Mouse (Mus musculus) lung, postnatal 0 days (tissue): Measurements from ENCODE around the gene Nfkbie. TPM values are rescaled to one million over a fixed set of nuclear protein-coding genes. Genes with fewer than 3 reads are reported as not detected.

Source experiments
- ATAC-seq: fragments of 200-750 bp; cut with Nextera tagmentation; 2 replicates; pipeline ENCODE4 v1.8.0; 2017; ENCODE audit warnings: moderate library complexity
- DNase-seq: peaks from one replicate; pipeline ENCODE4 v3.0.0-alpha.2; 2016; ENCODE audit warnings: low spot score
- H3K27ac ChIP-seq: fragments of 300-500 bp; sonication (generic); 2 replicates; pipeline ENCODE4 v1.5.1; 2014; ENCODE audit warnings: antibody characterized with exemption, mild to moderate bottlenecking, low read length, mixed read lengths
- H3K27me3 ChIP-seq: fragments of 300-500 bp; sonication (generic); replicated peaks from 2 replicates; pipeline ENCODE4 v1.6.1; 2014; ENCODE audit warnings: low read length, mixed read lengths; ENCODE audit not compliant: insufficient read depth
- H3K36me3 ChIP-seq: fragments of 300-500 bp; sonication (generic); 2 replicates; pipeline ENCODE4 v1.6.1; 2014; ENCODE audit warnings: low read length, mixed read lengths; ENCODE audit not compliant: insufficient read depth
- H3K4me1 ChIP-seq: fragments of 300-500 bp; sonication (generic); 2 replicates; pipeline ENCODE4 v1.6.1; 2014; ENCODE audit warnings: antibody characterized with exemption, low read depth, low read length, mixed read lengths; ENCODE audit not compliant: insufficient read depth
- H3K4me2 ChIP-seq: fragments of 300-500 bp; sonication (generic); replicated peaks from 2 replicates; pipeline ENCODE4 v1.6.1; 2014; ENCODE audit warnings: low read depth, mild to moderate bottlenecking, low read length, moderate library complexity, mixed read lengths
- H3K4me3 ChIP-seq: fragments of 300-500 bp; sonication (generic); 2 replicates; pipeline ENCODE4 v1.5.1; 2014; ENCODE audit warnings: low read depth, low read length
- H3K9ac ChIP-seq: fragments of 300-500 bp; sonication (generic); replicated peaks from 2 replicates; pipeline ENCODE4 v1.6.1; 2014; ENCODE audit warnings: low read depth, mild to moderate bottlenecking
- H3K9me3 ChIP-seq: fragments of 300-500 bp; sonication (generic); 2 replicates; pipeline ENCODE4 v1.6.1; 2016; ENCODE audit warnings: low read length, mixed read lengths
- CTCF ChIP-seq: IDR thresholded peaks from 2 replicates; pipeline ENCODE4 v1.5.1; 2016; ENCODE audit warnings: antibody characterized with exemption, mild to moderate bottlenecking
- EP300 ChIP-seq: IDR thresholded peaks from 2 replicates; pipeline ENCODE4 v1.6.1; 2016; ENCODE audit warnings: antibody characterized with exemption, mild to moderate bottlenecking, control low read depth
- WGBS: fragments of 180-500 bp; shearing (Covaris S2); extraction: QIAGEN DNeasy Blood & Tissue Kit; methylation state at CpG from one replicate; pipeline ENCODE4 v1.1.7; 2014; 5-methylcytosine and 5-hydroxymethylcytosine counted together
- polyA plus RNA-seq: library from polyadenylated mRNA; unstranded; fragments of >200 nt; fragmentation: Nextera tagmentation; extraction: Ambion mirVana; gene quantifications from 2 replicates; pipeline ENCODE4 v1.2.1, GENCODE M21; 2015

Nfkbie gene
- polyA plus RNA-seq, 1 experiment from 2014 or later, result 2.4 TPM

GRCm38 (mm10) chr17:45563655-45564530 is 8.4 kb downstream of the Nfkbie start, which contains the start of gene Slc35b2:
Gene Slc35b2 (plus strand): TSS chr17:45563874.
- Histone ChIP-seq H3K4me2 (peak within 1 kb of the TSS; percentile 99), H3K4me3 (peak within 1 kb of the TSS; percentile 82), H3K4me1 (peaks cover 8% of the 10 kb centered on the region; the same call in 1 of the 2 replicates), H3K36me3 (peaks cover 20% of the 10 kb centered on the region), H3K9ac (peak within 1 kb of the TSS; percentile 86), H3K27me3 (no peaks in the 10 kb centered on the region), H3K9me3 (no peaks in the 10 kb centered on the region), H3K27ac (peak within 1 kb of the TSS; percentile 76)
- peak; percentile 96 for ATAC-seq
- TF ChIP-seq EP300, result no peak
- peak; percentile 95 for TF ChIP-seq CTCF
- DNase-seq, result peak; percentile 97
- WGBS, result under 1% methylated on average over 52 of the region's 61 CpGs

GRCm38 (mm10) chr17:45564531-45565084 is 9.1 kb downstream of the Nfkbie start:
- ATAC-seq (no peak), DNase-seq (no peak)
- no peak overlapping the region for H3K27ac ChIP-seq
- peak overlapping the region; percentile 82 for H3K4me3 ChIP-seq
- WGBS, result 8% methylated on average over 18 of the region's 18 CpGs
- H3K9ac ChIP-seq, result peak overlapping the region; percentile 86
- no peak for TF ChIP-seq EP300
- no peak for TF ChIP-seq CTCF
- H3K27me3 ChIP-seq, result no peaks in the 10 kb centered on the region
- no peaks in the 10 kb centered on the region for H3K9me3 ChIP-seq
- H3K4me1 ChIP-seq, result peaks cover 8% of the 10 kb centered on the region; the same call in 1 of the 2 replicates
- H3K36me3 ChIP-seq, result peaks cover 27% of the 10 kb centered on the region
- peak overlapping the region; percentile 99 for H3K4me2 ChIP-seq

DNA sequence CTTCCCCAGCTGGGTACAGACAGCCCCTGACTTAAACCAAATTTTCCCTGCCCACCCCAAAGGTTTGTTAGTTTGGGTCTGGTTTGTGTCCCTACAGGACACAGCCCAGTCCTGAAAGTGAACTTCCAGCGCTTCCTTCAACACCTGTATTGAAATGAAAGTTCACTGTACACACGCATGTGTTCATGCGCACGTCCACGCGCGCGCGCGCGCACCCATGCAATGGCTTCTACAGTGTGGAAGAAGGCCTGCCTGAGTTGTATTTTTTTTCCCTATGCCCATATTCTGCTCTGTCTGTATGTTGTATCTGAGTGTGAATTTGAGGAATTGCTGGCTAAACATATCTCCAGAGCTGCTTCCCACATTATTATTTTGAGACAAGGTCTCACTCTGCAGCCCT is 9.6 kb downstream of the Nfkbie start:
- DNase-seq (no peak), ATAC-seq (no peak)
- H3K9me3 ChIP-seq, result no peaks in the 10 kb centered on the region
- peaks cover 8% of the 10 kb centered on the region; the same call in 1 of the 2 replicates for H3K4me1 ChIP-seq
- no peak overlapping the region; the same call in 1 of the 2 replicates for H3K9ac ChIP-seq
- H3K4me2 ChIP-seq, result no peak overlapping the region
- TF ChIP-seq EP300, result no peak
- TF ChIP-seq CTCF, result no peak
- H3K27me3 ChIP-seq, result no peaks in the 10 kb centered on the region
- H3K27ac ChIP-seq, result no peak overlapping the region
- no peak overlapping the region for H3K4me3 ChIP-seq
- WGBS, result 93% methylated on average over 11 of the region's 11 CpGs
- H3K36me3 ChIP-seq, result peaks cover 32% of the 10 kb centered on the region

- DNase-seq (no peak), ATAC-seq (no peak)
- Histone ChIP-seq H3K4me2 (no peak overlapping the region), H3K27ac (no peak overlapping the region), H3K4me1 (peaks cover 8% of the 10 kb centered on the region; the same call in 1 of the 2 replicates), H3K9me3 (no peaks in the 10 kb centered on the region), H3K36me3 (peaks cover 41% of the 10 kb centered on the region), H3K9ac (no peak overlapping the region), H3K4me3 (no peak overlapping the region), H3K27me3 (no peaks in the 10 kb centered on the region)
- TF ChIP-seq CTCF, result no peak
- TF ChIP-seq EP300, result no peak
- WGBS, result 65% methylated on average over 1 of the region's 1 CpGs
These were observed 10.5 kb downstream of the Nfkbie start for GRCm38 (mm10) chr17:45566031-45566359.

- Histone ChIP-seq H3K9me3 (no peaks in the 10 kb centered on the region), H3K27ac (no peak overlapping the region), H3K4me3 (no peak overlapping the region), H3K4me1 (peaks cover 8% of the 10 kb centered on the region; the same call in 1 of the 2 replicates), H3K27me3 (no peaks in the 10 kb centered on the region), H3K9ac (no peak overlapping the region), H3K4me2 (no peak overlapping the region), H3K36me3 (peaks cover 45% of the 10 kb centered on the region)
- no peak for ATAC-seq
- TF ChIP-seq EP300 (no peak), CTCF (no peak)
- DNase-seq, result no peak
- 55% methylated on average over 18 of the region's 18 CpGs for WGBS
These were observed 11.1 kb downstream of the Nfkbie start for GRCm38 (mm10) chr17:45566360-45567161.

- 30% methylated on average over 4 of the region's 4 CpGs for WGBS
- no peak for DNase-seq
- ATAC-seq, result no peak
- H3K4me1 ChIP-seq, result peaks cover 8% of the 10 kb centered on the region; the same call in 1 of the 2 replicates
- peaks cover 45% of the 10 kb centered on the region for H3K36me3 ChIP-seq
- H3K27ac ChIP-seq, result no peak overlapping the region
- no peak overlapping the region for H3K9ac ChIP-seq
- H3K9me3 ChIP-seq, result no peaks in the 10 kb centered on the region
- TF ChIP-seq EP300 (no peak), CTCF (no peak)
- no peak overlapping the region for H3K4me3 ChIP-seq
- H3K4me2 ChIP-seq, result no peak overlapping the region
- H3K27me3 ChIP-seq, result no peaks in the 10 kb centered on the region
These were observed 11.7 kb downstream of the Nfkbie start for GRCm38 (mm10) chr17:45567162-45567601.
